Mouse (Mus musculus): ENCODE measurements at regions not wholly inside any gene's neighbourhood (a gene's known extent, or its start where the extent isn't known, plus 50 kb on each side); places are given as distances from the start of the nearest gene placed in this dataset.

- peak; percentile 73 to 77 for DNase-seq
Observed at GRCm38 (mm10) chr17:63575316-63576007, 75.6 kb upstream of the Fbxl17 start.

- no peak for DNase-seq
Observed at GRCm38 (mm10) chr17:63582870-63583269, 83.1 kb upstream of the Fbxl17 start.

DNA sequence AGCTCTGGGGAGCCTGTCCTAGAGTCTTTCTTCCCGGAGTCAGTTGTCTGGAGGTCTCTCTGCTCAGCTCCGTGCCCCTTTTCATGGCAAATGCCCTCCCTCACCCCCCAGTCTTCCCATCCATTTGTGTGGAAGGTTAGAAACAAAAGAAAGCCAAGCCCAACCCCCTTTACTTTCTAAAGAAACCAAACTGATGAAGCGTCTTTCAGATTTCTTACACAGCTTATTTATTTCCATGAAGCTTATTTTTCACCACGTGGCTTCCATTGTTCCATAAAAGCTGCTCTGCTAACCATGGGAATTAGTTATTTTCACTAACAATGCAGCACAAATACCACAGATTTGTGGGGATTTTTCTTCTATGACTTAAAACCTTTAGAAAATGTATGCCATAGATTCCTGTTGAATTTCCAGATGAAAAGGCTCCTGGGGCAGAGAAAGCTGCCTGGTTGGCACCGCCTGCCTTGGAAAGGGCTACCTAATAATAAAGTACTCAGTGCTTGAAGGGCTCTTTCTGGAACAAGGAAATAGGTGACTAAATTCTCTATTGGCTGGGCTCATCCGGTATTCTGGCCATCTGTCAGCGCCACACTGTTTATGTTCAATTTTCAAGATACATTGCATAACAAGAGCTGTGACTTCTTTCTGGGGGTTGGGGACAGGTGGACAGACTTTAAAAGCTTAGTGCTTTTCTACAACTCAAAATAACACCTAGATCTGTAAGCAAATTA is 107.4 kb upstream of the Fbxl17 start:
- DNase-seq: peak; percentile 41 to 53

DNA sequence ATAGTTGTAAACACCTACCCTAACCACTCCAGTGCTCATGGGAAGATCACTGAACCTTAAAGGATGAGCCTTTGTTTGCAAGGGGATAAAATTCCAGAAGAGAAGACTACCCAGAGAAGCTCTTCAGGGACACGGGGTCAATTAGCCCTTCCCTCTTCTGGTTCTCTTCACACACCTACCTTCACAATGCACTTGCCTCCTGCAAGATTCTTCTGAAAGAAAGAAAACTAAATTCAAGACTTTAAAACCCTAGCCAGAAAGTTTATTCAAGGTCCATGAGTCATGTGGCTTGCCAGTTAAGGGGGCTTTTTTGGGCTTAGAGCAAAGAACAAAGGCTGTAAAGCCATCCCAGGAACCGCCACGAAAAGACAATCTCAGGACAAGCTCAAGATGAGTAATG is 122.9 kb upstream of the Fbxl17 start:
- no peak for DNase-seq

DNA sequence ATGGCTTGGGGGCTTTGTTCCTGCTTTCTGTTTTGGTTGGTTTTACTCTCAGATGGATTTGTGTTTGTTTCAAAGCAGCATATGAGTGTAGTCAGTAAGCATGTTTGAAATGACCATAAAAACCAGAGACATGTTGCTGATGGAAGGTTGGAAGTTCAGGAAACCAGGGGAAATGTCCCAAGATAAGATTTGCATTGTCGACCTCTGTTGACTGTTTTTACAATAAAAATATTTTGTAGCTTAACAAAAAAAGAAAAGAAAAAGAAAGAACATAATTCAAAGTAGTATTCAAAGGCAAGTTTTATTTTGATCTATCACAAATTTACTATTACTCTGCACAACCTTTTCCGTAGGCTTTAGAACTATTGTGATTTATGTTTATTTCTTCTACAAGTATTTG is 137.8 kb upstream of the Fbxl17 start:
- no peak for DNase-seq

- peak; percentile 19 to 39 for DNase-seq
Observed at GRCm38 (mm10) chr17:63644390-63644789, 144.6 kb upstream of the Fbxl17 start.

GRCm38 (mm10) chr17:63657687-63658086 is 157.9 kb upstream of the Fbxl17 start:
- DNase-seq: no peak

- no peak for DNase-seq
Observed at GRCm38 (mm10) chr17:63660841-63661481, 161.1 kb upstream of the Fbxl17 start.

- no peak for DNase-seq
Observed at GRCm38 (mm10) chr17:63661584-63661983, 161.8 kb upstream of the Fbxl17 start.

GRCm38 (mm10) chr17:63662251-63662650 is 162.4 kb upstream of the Fbxl17 start:
- DNase-seq: no peak

DNA sequence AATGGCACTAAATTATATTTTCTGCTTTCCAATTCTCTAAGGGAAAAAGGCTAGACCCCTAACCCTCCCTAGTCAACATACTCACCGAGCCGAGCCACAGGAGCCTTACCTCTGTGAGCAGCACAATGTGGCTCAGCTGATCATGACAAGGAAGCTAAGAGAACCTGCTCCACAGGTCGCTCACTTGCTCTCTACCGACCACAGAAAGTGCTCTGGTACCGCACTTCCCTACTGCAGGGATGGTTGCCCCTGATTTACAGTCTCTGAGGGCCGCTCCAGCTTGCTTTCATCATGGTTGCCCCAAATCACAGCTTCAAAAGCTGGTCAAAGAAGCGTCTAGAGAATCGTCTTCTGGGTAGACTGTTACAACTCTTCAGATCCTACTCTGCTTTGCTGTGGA is 177.0 kb upstream of the Fbxl17 start:
- no peak for DNase-seq

GRCm38 (mm10) chr17:63677996-63678657 is 178.3 kb upstream of the Fbxl17 start:
- no peak for DNase-seq

DNA sequence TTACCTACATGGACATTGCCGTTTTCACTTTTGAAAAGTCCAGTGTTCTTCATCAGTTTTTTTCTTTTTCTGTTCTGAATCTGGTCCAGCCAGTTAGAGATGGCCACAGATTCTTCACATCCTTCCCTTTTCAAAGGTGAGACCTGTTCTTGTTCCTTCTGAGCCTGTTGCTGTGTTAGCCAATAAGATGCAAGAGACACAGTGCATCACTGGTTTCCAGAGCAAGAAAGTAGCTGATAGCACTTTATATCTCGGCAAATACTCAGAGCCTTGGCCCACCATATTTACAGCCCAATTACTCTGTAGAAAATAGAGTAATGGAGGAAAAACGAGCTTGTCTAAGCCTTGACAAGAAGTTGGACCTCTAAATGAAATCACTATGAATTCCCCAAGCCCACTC is 180.7 kb upstream of the Fbxl17 start:
- no peak for DNase-seq

GRCm38 (mm10) chr17:63683345-63683744 is 179.5 kb upstream of the Fer start:
- peak; percentile 26 to 32 for DNase-seq

DNA sequence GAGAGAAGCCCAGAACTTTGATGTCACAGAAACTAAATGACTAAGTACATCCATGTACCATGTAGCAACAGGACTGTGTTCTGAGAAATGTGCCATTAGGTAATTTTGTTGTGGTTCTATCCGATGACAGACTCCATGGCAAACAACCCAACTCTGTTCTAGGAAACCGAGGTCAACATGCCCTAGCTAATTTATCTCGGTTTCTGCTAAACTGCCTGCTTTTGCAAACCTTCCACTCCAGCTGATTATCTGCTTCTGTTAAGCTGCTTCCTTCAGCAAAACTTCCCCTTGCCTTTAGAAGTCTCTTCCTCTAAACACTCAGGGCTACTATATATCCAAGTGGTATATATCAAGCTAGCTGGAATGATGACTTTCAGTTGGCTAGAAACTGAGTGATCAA is 178.8 kb upstream of the Fer start:
- DNase-seq: no peak

- no peak for DNase-seq
Observed at GRCm38 (mm10) chr17:63685956-63686355, 176.9 kb upstream of the Fer start.

GRCm38 (mm10) chr17:63686361-63686760 is 176.5 kb upstream of the Fer start:
- no peak for DNase-seq

DNA sequence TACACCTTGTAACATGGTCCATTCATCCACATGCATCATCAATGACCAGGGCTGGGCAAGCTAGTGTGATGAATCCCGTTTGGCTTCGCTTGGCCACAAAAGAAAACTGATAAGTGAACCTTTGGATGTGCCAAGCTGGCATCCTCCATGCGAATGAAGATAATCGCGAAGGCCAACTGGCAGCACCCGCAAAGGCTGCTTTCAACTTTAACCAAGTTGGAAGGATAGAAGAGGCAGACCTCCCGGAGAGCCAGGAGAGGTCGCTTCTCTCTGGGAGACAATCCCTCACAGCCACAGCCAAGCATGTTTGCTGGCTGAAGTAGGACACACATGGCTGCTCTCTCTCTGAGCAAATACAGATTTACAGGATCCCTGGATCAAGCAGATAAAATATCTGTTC is 173.6 kb upstream of the Fer start:
- peak; percentile 38 to 42 for DNase-seq

DNA sequence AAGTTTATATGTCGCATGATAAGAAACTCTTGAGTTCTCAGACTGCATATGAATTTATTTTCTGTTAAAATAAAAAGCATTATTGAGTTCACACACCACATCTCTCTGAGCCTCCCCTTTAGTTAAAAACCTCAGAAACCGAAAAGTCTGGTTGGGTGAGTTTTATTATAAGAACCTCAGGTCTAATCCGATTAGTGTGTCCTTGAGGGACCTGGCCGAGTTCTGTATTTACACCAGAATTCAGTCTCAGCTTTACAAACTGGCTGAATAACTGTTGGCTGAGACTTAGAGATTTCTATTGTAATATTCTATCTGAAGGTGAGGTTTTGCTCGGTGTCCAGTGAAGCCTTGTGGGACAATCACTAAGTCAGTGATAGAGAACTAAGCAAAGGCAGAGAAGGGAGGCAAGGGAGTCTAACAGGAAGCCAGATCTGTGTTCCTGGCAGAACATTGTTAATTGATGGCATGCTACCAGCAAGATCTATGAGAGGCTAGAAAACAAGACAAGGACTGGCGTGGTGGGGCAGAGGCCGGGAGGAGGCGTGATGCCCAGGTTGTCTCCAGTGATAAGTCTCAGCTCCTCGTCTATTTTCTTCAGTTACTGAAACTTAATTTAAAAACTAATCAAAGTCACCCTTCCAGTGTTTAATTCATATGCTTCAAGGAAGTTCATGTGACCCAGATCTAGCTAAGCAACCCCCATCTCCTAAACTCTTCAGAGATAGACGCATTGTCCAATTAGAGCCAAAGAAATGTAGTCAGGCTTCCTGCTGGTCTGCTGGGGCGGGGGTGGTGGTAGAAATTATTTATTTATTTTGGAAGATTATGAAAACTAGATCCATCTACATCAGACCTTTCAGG is 171.8 kb upstream of the Fer start:
- DNase-seq: peak; percentile 36 to 60

GRCm38 (mm10) chr17:63691690-63691968 is 171.2 kb upstream of the Fer start:
- peak in 1 of 2 experiments; percentile 38 for DNase-seq

- no peak for DNase-seq
Observed at GRCm38 (mm10) chr17:63693274-63693673, 169.6 kb upstream of the Fer start.

- DNase-seq: no peak
Observed at GRCm38 (mm10) chr17:63699537-63699936, 163.3 kb upstream of the Fer start.

GRCm38 (mm10) chr17:63704991-63705390 is 157.9 kb upstream of the Fer start:
- no peak for DNase-seq

All from cerebellum, postnatal 14 days (tissue).